Mouse (Mus musculus): ENCODE data around the gene Dpf2.
"Not testable (repeated sequence)": the region's sequence is repeated elsewhere in the genome, so short reads cannot be mapped to it uniquely, and the experiment has no call there.

Gene Dpf2

DNA sequence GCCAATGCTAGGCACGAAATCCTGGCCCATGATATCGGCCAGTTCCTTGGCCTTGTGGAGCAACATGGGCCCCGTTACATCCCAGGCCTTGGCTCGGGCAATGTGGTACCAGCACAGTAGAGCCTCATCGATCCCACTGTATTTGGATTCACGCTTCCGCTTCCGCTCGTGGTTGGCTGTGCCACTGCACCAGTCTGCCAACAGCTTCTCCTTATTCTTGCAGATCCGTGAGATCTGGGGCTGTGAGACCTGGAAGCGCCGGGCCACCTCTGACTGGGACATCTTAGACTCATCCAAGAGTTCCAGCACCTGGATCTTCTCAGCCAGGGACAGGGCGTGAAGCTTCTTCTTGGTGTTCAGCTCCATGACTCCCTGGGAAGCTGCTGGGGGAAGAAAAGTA lies 20.1 kb downstream of the Dpf2 start:
- DNase-seq (ENCODE audit: low spot score): no peak

DNA sequence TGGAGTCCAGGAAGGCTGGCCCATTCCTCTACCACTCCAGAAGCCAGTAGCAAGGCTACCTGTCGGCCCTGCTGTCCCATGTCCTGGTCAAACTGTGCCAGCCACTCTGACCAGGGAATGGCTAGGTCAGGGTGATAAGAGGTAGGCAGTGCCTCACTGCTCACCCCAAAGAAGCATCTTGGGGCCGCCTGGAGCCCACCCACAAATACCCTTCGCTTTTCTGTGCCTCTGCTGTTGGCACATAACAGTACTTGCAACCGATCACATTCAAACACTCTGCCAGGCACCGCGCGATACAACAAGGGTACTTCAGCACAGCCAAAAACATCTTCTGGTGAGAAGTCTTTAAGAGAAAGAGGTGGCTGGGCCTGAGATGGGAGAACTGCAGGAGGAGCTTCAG lies 20.5 kb downstream of the Dpf2 start:
- no peak for DNase-seq (ENCODE audit: low spot score)

DNA sequence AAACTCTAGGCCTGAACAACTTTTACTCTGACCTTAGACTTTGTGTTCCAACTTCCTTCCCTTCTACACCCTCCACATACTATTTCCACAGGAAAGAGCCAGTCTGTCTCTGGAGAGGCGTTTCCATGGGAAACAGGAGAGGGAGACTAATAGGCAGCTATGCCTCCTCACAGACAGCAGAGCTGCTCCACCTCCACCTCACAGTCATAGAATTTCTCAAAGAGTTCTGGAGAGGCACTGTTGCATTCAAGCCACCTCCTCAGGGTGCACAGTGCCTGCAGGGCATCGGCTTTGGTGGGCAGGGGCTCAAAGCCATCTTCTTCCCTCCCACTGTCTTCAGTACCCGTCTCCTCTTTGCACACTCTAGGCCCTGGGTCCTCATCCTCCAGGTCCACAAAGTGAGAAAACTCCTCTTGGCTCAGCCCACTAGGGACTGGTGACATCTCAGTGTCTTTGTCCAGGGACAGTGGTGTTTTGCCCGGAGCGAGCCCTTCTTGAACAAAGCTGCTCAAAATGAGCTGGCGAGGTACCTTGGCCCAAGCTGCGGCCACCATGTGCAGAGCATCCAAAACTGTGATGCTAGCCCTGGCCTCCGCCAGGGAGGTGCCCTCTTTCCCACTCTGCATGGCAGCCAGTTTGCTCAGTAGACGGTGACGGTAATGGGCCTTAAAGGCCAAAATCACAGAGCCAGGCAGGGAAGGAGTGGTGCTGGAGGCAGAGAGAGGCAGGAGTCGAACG lies 21.1 kb downstream of the Dpf2 start:
- DNase-seq (ENCODE audit: low spot score): no peak

DNA sequence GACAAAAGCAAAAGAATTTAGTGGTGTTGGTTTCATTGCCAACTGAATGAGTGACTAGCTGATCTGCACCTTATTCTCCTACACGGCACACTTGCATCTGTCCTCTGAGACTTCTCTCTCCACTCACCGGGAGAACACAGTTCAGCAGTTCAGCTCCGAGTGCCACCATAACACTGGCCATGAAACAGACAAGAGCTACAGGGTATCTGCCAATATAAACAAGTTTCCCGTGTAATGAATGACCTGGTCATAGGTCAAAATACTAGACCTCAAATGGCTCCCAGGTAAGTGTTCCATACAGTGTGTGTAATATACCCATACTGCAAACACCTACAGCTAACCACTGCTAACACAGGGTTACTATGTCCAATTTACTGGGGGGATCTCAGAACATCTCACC lies 23.6 kb downstream of the Dpf2 start:
- no peak for DNase-seq (ENCODE audit: low spot score)

DNA sequence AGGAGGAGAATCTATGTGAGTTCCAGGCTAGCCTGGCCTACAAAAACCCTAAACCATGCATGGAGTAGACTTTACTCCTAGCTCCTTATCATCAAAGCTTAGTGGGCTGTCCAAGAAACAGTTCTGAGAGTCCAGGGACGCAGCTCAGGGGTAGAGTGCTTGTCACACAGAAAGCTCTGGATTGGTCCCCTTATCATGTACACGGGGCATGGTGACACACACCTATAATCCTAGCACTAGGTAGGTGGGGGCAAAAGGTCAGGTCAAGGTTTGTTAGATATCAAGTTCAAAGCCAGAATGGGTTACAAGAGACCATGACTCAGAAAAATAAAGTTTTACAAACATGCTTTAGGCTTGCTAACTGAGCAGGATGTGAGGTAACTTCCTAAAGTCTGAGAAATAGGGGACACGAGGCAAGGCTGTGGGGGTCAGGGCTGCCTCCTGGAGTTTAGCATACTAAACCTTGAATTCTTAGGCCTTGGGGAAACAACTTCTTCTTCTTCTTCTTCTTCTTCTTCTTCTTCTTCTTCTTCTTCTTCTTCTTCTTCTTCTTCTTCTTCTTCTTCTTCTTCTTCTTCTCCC lies 25.5 kb downstream of the Dpf2 start:
- DNase-seq (ENCODE audit: low spot score): no peak

DNA sequence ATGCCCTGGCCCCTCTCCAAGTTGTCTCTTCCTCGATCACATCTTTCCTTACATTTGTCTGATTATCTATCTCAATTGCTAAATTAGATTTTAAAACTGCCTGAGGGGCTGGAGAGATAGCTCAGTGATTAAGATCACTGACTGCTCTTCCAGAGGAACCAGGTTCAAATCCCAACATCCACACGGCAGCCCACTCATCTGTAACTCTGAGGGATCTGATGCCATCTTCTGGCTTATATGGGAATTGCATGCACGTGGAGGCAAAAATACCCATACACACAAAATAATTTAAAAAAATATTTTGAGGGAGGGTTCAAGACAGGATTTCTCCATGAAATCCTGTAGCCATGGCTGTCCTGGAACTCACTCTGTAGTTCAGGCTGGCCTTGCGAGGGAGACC lies 27.0 kb downstream of the Dpf2 start:
- no peak for DNase-seq (ENCODE audit: low spot score)

DNA sequence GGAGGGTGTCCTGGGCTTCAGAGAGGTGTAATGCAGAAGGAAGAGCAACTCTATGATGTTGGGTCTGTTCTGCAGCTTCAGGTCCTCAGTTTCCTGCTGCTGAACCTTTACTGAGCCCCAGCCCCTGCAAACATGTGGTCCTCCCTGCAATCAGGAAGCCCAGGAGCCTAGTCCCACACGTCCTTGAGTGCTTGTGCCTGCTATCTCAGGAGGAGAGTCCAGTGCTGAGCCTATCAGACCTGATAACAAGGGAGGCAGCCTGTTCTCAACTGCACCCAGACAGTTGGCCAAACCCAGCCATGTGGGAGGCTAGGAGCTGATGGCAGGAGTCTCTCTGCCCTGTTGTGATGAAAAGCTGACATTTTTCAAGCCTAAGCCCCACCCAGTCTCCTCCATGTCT lies 28.9 kb downstream of the Dpf2 start:
- no peak for DNase-seq (ENCODE audit: low spot score)

DNA sequence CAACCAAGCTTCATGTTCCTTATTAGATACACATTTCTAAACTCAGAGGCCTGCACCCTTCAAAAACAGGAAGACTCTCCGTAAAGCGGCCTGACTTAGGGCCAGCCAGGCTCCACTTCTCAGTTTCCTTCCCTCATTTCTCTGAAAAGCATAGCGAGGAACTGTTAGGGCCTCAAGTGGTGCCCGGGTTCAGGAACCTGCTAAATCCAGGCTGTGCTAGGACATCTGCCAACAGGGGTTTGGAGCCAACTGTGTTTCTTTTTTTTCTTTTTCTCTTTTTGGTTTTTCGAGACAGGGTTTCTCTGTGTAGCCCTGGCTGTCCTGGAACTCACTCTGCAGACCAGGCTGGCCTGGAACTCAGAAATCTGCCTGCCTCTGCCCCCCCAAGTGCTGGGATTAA lies 30.7 kb downstream of the Dpf2 start:
- not testable (repeated sequence) for DNase-seq (ENCODE audit: low spot score)

DNA sequence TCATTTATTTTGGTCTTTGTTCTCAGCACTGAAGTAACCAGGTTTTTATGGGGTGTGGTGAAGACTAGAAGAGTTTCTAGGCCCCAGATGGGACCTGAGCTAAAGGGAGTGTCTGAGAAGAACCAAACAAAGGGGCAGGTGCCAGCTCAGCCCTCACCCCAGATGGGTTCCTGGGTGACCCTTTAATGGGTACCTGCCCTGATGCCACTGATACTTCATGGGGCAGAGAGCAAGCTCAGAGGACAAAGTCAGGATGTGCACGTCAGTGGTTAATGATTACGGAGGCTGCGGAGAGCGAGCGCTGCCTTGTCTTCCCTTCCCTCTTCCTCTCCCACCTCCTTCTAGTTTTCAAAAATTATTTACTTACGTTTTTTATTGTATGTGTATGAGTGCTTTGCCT lies 31.7 kb downstream of the Dpf2 start:
- DNase-seq (ENCODE audit: low spot score): no peak

DNA sequence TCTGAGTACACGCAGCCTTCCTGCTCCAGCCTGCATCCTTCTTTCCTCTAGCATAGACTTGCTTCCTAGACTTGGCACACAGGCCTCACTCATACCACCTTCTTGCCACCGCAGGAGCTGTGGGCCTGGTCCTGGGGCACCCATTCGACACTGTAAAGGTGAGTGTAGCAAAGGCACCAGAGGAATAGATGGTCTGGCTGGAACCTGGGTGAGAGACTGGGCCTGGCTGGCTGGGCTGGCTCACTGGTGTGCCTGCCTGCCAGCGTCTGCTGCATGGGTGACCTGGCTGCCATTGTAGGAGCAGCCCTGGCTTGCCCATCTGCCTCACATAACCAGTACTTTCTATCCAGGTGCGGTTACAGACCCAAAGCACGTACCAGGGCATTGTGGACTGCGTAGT lies 33.1 kb downstream of the Dpf2 start:
- no peak for DNase-seq (ENCODE audit: low spot score)

DNA sequence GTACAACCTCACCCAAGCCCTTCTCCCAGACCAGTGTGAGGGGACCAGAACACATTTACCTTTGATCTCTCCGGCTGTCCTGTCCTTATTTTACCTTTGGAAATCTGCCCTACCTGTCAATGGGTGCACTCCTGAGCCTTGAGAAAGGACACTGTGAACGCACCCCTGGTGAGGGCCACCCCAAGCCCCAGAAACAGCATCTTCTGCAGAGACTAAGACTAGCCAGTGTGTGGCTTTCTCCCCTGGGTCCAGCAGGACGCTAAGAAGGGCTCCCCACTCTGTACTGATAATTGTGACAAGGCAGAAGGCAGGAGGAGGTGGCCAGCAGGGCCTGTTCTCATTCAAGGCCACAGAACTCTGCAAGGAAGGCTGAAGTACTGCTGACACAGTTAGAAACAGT lies 33.9 kb downstream of the Dpf2 start:
- no peak for DNase-seq (ENCODE audit: low spot score)

DNA sequence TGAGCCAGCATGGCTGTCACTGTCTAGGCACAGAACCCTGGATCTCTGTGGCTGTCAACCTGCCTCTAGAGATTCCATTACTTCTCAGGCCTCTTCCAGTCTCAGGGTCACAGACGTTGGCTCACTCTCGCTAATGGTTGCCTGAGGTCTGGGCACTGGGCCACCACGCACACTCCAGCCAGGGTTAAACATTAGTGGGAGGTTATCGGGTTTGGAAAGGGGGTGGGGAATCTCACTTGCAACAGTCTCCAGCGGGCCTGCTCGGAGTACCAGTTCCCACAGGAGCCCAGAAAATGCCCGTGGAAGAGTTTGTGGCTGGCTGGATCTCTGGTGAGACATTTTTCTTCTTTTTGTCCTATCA lies 34.5 kb downstream of the Dpf2 start:
- DNase-seq (ENCODE audit: low spot score): no peak

DNA sequence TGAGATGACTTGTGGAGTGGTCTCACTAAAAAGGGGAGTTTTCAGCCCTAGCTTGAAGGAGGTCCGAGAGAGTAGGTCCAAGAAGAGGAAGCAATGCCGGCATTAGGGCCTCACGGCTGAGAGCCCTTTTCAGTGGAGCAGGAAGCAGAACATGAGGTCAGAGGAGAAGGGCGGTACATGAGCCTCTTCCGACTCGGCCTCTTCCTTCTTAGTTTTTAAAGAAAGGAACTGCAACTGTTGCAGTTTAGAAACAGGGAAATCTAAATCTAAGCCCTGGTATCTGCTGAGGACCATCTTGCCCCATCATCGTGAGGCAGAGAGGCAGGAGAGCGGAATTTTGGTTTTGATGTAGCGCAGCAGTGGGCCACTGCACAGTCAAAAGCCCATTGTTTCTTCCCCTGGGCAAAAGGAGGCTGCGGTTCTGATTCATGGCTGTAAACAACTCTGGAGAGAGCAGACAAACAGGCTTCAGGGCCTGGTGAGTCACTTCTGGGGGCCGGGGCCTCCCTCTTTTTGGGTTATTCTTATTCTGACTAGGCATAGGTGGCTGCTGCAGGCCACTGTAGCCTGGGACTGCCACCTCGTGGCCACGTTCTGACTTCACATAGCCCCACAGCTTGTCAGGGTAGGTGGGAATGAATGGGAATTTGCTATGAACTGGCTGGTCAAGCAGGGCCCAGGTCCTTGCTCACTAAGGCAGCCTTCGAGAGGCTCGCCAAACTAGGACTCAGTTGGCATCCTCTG lies 35.0 kb downstream of the Dpf2 start, which contains the start of gene Slc25a45:
TSS of gene Slc25a45 (plus strand) at position 191 of the 744 bp plus-strand sequence.
- DNase-seq (ENCODE audit: low spot score): no peak

DNA sequence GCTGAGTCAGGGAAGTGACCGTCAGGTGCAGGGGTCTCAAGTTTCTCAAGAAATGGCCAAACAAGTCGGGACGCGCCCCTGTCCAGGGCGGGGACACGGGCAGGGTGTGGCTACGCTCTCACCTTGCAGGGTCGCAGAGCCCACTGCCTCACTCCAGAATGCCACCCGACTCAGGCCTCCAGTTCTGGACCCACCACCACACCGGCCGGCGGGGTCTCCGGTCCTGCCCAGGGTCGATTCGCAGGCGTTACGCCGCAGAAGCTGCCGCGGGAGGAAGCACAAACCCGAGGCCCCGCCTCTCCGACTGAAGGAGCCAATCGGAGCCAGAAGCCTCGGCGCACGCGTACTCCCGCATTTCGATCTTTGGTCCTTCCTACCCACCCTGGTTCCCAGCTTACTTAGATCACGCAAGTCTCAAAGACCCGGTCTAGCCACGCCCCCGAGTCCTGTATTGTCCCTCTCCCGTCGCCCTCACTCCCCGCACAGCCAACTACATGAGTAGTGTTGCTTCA lies 37.8 kb downstream of the Dpf2 start, which contains the start of gene Frmd8:
TSS of gene Frmd8 (minus strand) at position 306 of the 512 bp plus-strand sequence.
- peak; percentile 65 for DNase-seq (ENCODE audit: low spot score)

DNA sequence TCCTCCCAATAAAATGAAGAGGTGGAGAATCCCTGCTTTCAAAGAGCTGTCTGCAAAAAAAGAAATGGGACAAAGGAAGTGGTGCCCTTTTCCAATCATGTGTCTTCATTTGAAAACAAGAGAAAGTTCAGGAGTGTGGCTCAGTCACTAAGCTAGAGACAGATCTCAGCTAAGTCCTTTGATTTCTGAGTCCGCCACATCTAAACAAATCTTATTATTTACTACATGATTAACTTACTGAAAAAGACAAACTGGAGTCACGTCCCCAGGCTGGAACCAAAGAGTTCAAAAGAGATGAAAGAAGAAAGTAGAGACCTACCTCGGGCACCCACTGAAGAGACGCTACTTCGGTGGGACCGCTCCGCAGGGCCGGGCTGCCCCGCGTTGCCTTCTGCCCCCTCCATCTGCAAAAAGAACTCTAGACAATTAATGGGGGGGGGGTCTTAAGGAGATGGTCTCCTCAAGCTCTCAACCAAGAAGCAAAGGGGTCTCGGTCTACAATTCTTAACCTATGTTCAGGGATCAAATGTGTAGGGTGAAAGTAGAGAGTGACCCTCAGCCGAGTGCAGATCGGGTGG lies 38.3 kb downstream of the Dpf2 start:
- DNase-seq (ENCODE audit: low spot score): no peak

DNA sequence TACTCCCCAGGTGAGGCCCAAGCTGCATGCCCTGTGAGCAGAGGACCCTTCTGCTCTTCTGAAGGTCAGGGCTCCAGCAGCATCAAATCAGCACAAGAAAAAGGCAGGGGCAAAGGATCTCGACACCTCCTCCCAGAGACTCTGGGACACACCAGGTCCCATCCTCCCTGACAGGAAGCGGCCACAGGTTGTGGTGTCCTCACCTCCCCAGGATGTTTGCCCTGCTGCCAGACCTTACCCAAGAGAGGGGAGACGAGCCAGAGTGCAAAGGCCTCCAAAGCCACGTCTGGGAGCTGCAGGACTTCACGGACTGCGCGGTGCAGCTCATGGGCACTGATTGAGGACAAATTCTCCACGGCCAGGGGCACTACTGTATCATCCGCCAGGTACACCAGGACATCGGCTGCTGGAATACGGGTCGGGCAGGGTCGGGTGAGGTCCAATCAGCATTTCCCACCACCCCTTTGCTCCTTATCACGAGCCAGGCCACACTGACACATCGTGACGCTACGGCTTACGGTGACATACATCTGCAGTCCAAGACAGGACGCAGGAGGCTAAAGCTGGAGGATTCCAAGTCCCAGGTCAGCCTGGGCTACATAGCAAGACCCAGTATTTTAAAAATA lies 39.8 kb downstream of the Dpf2 start:
- DNase-seq (ENCODE audit: low spot score): no peak

DNA sequence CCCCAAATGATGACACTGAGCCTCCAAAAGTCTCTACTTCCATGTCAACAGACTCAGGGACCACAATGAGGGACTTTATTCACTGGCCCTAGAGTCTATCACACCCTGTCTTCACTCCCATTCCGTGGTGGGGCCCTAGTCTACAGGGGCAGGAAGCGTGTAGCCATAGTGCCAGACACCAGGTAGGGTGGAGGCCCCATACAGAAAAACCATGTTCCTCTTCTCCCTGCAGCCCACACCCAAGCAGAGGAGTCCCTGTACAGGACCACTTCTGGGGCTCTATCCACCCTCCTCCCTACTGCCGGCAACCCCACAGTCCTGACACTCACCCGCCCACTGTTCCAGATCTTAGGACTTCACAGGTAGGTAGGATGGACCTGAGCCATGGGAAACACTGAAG lies 40.3 kb downstream of the Dpf2 start:
- no peak for DNase-seq (ENCODE audit: low spot score)

DNA sequence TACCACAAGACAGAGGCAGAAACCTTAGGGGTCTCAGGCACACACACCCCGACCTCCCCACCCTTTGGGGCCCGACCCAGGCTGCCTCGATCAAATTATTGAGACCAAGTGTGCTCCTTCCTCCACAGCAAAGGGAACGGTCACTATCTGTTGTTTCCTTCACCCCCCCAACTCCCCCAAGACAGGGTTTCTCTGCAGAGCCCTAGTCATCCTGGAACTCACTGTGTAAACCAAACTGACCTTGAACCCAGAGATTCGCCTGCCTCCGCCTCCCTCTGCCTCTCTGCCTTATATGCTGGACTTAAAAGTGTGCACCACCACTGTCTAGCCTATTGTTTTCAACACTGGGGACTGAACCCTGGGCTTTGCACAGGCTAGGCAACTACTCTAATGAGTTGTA lies 41.1 kb downstream of the Dpf2 start:
- DNase-seq (ENCODE audit: low spot score): no peak

DNA sequence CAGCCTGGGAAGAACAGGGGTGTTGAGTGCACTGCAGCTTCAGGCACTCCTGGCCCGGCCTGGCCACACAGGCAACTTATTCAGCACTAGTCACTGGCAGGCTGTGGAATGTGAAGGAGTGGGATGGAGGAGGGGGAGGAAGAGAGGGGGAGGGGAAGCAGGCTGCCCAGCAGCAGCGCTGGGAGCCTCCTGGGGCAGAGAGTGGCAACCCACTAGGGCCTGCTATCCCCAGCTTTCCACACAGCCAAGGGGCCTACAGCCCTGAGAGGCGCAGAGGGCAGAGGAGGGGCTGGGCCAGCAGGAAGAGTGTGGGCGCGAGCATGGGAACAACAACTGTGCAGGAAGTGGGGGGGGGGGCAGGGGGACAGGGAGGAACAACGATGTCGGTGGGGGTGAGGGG lies 41.5 kb downstream of the Dpf2 start:
- DNase-seq (ENCODE audit: low spot score): no peak

DNA sequence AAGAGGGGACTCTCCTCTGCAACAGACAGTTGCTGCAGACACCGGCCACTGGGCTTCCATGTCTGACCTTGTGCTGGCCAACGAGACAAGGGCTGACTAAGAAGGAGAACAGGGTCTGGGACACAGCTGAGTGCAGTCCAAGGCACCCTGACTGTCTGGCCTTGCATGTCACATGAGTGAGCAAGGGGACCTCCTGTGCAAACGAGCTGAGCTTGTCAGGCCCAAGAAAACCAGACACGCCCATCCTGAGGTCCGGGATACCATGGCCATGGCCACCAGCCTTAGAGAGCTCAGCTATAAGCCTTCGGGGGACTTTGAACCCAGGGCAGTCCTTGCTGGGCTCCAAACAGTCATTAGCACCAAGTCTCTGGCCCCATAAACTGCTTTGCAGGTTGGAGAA lies 44.7 kb downstream of the Dpf2 start:
- no peak for DNase-seq (ENCODE audit: low spot score)

DNA sequence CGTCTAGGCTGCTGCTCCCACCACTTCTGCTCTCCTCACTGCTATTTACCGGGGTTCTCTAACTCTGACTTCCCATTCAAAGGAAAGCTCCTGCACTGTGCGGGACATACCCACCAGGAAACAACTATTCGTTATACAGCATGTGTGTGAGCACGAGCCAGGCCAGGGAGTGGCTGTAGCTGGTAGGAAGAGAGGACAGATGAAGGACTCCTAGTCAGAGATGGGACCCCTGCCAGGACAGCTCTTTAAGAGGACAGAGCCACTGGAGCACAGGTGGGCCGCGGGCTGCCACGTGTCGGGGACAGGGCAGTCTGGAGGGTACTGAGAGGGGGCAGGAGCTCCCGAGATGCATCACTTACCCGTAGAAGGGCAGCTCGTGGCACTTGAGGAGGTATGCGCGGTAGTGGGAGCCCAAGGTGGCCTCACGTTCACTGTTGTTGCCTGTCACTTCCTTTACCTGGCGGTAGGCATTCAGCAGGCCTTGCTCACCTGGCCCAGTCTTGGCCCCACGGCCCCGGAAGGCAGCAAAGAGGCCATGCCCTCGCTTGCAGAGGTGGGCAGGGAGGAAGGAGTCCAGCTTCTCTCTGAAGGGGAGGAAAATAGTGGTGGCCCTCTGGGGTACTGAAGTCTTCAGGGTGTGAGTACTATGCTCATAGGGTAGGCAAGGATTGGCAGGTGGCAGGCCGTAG lies 48.0 kb downstream of the Dpf2 start:
- DNase-seq (ENCODE audit: low spot score): no peak

DNA sequence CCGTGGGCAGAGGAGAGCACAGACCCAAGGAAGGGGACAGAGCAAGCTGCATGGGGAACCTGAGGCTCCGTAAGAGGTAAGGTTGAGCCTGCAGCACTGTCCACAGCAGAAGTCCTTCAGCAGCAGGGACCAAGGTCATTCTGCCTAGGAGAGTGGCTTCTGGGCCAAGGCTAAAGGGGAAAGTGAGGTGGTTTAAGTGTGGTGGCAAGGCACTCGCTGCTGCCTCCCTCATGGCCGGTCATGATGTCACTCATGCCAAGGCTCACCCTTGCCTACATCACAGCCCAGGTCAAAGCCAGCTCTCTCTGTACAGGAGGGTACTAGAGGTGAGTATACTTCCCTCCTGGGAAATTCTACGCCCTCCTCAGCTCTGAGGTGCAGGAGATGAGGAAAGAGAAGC lies 49.0 kb downstream of the Dpf2 start:
- no peak for DNase-seq (ENCODE audit: low spot score)

Data from urinary bladder, postnatal 10 days (tissue).